Mouse (Mus musculus) testis, adult 2 months (tissue): Measurements from ENCODE around the gene Cuta.

ENCODE experiments used
- CTCF ChIP-seq: fragments of 200-500 bp; IDR thresholded peaks from 2 replicates; pipeline ENCODE4 v1.5.1; 2012; ENCODE audit warnings: low read depth, mild to moderate bottlenecking, inconsistent platforms, low read length, moderate library complexity; ENCODE audit not compliant: control insufficient read depth, insufficient read depth, insufficient replicate concordance
- POLR2A ChIP-seq: fragments of 200-500 bp; IDR thresholded peaks from 2 replicates; pipeline ENCODE4 v1.6.1; 2012; ENCODE audit warnings: low read depth, mild to moderate bottlenecking, inconsistent platforms, low read length, moderate library complexity; ENCODE audit not compliant: control insufficient read depth

DNA sequence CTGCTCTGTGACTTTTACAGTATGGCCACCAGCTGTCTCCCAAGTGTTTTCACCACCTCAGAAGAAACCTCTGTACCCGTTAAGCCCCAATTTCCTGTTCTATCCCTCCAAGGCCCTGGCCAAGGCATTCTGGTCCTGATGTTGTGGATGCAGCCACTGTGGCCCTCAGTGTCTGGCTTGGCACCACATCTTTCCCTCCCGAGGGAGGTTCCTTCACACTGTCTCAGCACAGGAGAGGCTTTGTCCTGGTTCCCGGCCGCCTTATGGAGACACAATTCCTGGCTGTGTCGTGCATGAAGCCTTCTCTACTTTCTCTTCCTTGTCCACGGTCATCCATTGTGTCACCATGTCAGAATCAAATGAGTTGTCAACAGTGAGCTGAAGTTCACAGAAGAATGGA is 45.9 kb downstream of the Cuta start:
- no peak for TF ChIP-seq CTCF
- no peak for TF ChIP-seq POLR2A
